Mouse (Mus musculus) T-helper 2 cell (primary cell): ENCODE data around the gene Slc5a4a.

Experiments
- in situ Hi-C: fragments of 300-600 bp; cut with MboI, MseI; formaldehyde crosslinking; loops from one replicate; pipeline ENCODE4 v1.15.1; 2025; ENCODE audit warnings: high pct_unique_total_duplicates

Slc5a4a gene

GRCm38 (mm10) chr10:76147278-76147677 lies at the start of gene Slc5a4a:
Gene Slc5a4a, plus strand, starts transcription at chr10:76147451.
- in situ Hi-C loops, result no loop called here

DNA sequence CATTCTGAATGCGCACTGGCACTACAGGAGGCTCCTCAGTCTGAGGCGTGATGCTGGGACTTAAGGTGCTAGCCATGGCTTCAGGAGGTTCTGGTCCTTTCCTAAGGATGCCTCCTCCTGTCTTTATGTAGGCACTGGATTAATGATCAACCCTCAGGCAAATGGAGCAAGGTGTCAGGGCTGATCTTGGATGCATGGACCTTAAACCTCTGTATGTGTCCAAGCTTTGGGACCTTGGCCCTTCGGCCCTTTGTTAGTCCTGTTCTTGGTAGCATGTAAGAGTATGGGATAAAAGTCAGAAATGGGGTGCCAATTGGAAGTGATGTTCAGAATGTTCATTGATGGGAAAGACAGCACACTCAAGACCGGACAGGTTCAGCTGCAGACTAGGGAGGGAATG lies 36.4 kb upstream of the Slc5a4a start, which contains the start of gene Slc5a4b:
Slc5a4b (minus strand) TSS at position 101 of the 400 bp plus-strand sequence.
- in situ Hi-C loops, result loop anchor here (10.0 kb wide), 1 partner anchor 136 kb away; no protein-coding TSS in a partner anchor

DNA sequence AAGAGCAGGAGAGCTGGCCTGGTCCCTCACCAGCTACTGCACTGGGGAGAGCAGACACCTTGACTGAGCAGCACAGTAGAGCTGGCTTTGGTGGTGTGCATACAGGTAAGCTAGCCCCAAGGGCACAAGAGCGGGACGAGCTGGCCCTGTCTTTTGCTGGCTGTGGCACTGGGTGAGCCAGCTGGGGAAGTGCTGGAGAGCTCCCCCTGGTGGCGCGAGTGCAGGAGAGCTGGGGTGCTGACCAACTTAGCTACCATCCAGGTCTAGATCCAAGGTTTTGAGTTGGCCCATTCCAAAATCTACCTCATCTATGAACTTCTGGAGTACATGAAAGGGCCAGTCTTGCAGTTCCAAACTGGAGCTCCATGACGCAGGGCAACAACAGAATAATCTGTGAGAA lies 29.3 kb upstream of the Slc5a4a start:
- in situ Hi-C loops, result loop anchor here (10.0 kb wide), 1 partner anchor 143 kb away; no protein-coding TSS in a partner anchor

GRCm38 (mm10) chr10:76118741-76119140 lies 28.5 kb upstream of the Slc5a4a start:
- in situ Hi-C loops, result loop anchor here (10.0 kb wide), 1 partner anchor 144 kb away; no protein-coding TSS in a partner anchor

- in situ Hi-C loops, result no loop called here
Observed at GRCm38 (mm10) chr10:76120124-76120711, 27.0 kb upstream of the Slc5a4a start.

DNA sequence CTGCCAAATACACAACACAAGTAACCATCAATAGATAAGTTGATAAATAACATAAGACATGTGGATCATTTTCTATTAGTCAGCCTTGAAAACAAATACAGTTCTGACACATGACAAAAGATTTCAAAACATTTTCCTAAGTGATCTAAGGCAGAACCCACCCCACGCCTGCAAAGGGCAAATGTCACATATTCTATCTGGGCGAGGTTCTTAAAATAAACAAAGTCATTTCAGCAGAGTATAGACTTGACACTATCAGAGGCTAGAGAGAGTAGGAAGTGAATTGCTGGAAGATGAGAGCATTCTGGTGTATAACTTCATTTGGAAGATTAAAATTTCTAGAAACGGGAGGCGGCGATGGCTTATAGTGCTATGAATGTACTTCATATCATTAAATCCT lies 25.8 kb upstream of the Slc5a4a start:
- in situ Hi-C loops, result no loop called here

DNA sequence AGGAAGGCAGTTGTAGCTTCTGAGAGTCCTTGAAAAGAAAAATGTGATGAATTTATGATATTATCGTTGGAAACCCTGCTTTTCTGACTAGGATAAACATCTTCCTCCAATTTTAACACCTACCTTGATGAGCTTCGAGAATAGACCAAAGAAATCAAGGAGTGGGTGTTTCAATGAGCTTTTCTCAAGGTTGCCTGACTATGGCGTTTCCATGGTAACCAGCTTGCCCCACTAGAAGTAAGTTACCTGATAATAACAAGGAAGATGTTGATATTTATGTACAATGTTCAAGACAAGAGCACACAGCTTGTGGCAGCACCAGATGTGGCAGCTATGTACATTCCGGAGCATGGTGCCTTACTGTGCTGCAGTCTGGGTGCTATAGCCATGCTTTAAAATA lies 14.7 kb upstream of the Slc5a4a start:
- in situ Hi-C loops, result no loop called here

DNA sequence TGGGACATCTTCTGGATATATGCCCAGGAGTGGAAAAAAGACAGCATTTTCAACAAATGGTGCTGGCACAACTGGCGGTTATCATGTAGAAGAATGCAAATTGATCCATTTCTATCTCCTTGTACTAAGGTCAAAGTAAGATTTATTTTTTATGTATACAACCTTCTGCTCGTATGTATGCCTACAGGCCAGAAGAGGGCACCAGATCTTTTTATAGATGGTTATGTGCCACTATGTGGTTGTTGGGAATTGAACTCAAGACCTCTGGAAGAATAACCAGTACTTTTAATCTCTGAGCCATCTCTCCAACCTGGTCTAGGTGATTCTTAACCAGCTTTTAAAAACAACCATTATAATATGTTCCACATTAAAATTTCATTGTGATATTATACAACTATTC lies 10.9 kb upstream of the Slc5a4a start:
- in situ Hi-C loops, result no loop called here

DNA sequence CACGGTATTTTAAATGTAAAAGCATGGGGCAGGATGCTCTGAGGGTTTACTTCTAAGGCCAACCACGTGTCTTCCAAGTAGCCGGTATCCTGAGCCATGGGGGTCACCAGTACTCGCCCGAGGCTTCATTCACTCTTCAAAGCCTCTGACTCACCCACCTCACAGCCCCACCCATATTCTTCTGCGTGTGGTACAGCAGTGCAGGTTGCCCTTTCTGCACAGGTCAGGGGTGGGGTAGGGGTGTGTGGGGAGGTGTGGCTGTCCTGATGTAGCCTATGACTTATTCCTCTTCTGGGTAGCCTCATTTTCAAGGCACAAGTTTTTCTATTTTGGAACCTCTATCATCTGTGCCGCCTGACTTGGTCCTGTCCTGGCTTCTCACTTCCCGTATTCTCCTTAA lies 405 bp upstream of the Slc5a4a start:
- in situ Hi-C loops, result no loop called here

DNA sequence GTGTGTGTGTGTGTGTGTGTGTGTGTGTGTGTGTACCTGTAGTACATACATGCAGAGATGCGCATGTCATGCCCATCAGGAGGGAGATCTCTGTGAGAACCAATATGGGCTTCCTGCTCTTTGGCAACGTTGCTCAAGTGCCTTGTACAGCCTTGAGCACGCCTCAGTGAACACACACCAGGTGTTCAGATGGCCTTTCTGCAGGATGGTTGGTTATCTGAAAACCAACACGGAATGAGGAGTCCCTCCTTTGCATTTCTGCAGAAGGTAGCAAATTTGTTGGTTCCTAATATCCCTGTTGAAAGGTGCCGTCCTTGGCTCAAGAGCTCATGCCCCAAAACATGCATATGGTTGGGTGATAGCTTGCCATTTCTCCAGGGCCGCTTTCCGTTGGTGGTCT lies 8.7 kb downstream of the Slc5a4a start:
- in situ Hi-C loops, result no loop called here

DNA sequence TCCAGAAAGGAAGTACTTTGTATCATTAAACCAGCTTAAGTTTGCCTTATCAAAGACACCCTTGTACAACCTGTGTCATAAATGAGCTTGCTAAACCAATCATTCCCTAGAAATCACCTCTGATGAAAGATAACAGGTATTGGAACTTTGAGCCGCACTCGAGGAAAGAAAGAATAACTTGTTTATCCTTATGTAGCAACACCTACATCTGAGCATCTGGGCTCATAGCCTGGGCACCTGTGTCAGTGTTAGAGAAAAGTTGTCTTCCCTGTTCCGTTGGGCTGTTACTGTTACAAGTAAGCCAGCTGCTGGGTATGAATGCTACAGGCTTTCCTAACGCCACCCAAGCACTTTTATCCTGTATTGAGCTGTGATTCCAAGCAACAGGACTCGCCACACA lies 10.3 kb downstream of the Slc5a4a start:
- in situ Hi-C loops, result no loop called here

- in situ Hi-C loops, result no loop called here
Observed at GRCm38 (mm10) chr10:76158009-76158408, 10.8 kb downstream of the Slc5a4a start.

- in situ Hi-C loops, result no loop called here
Observed at GRCm38 (mm10) chr10:76174899-76175298, 27.6 kb downstream of the Slc5a4a start.

DNA sequence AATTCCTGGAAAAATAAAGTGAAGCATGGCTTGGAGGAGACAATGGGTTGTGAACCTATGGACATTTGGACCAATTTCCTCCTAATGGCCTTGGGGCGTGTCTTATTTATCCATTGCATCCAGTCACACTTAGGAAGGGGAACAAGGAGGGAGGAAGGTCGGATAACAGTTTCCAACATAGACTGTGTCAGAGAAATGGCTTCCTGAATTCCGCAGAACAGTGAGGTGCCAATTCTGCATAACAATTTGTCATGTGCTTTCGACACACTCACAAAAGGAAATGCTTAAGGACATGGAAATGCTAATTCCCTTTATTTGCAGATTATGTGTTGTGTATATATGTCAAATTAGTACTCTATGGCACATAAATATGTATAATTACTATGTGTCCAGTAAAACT lies 38.0 kb downstream of the Slc5a4a start:
- in situ Hi-C loops, result no loop called here

DNA sequence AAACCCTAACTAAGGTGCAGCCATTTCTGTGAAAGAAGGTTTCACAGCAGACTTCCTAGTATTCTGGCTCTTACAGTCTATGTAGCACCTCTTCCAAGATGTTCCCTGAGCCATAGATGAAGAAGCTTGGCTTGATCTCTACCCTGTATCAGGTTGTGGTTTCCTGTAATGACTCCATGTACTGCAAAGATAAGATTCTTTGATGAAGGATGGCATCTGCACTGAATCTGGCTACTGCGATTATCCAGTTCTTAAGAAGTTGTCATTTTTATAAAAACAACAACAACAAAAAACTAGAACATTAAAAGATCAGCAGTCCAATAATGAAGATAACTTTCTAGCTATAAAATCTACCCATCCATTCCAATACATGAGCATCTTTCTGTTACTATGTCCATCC lies 40.8 kb downstream of the Slc5a4a start:
- in situ Hi-C loops, result no loop called here

- in situ Hi-C loops, result no loop called here
Observed at GRCm38 (mm10) chr10:76201416-76201815, 54.2 kb downstream of the Slc5a4a start.

DNA sequence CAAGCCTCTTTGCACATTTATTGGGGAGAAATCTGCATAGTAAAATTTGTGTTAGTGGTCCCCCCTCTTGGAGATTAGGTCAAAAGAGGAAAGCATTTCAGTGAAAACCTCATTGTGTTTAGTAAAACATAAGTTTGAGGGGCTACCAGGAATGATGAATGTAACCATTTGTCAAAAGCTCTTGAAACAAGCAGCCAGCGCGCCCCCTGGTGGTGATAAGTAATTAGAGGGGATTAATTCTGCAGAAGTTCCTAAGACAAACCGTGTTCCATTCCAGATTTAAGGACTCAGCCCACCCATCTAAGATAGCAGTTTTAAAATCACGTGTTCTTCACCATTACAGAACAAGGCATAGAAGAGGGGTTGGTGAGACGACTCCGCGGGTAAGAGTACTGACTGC lies 54.7 kb downstream of the Slc5a4a start:
- in situ Hi-C loops, result no loop called here

DNA sequence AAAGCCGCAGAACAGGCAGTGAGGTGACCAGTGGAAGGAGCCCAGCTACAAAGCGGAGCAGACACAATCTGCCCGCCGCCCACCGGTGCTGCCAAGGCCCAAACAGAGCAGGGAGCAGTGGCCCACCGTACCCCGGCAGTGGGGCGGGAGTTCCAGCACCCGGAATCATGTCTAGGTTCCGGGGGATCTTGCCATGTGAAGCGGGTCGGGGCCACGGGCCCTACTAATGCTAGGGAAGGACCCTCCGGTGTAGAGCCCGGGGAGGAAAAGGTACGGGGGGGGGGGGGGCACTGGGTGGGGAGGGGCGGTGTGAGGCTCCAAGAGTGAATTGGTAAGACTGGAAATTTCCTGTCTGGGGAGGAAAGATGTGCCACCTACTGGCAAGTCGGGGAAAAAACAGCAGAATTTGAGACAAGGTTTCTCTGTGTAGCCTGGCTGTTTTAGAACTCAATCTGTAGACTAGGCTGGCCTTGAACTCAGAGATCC lies 56.6 kb downstream of the Slc5a4a start:
- in situ Hi-C loops, result no loop called here

DNA sequence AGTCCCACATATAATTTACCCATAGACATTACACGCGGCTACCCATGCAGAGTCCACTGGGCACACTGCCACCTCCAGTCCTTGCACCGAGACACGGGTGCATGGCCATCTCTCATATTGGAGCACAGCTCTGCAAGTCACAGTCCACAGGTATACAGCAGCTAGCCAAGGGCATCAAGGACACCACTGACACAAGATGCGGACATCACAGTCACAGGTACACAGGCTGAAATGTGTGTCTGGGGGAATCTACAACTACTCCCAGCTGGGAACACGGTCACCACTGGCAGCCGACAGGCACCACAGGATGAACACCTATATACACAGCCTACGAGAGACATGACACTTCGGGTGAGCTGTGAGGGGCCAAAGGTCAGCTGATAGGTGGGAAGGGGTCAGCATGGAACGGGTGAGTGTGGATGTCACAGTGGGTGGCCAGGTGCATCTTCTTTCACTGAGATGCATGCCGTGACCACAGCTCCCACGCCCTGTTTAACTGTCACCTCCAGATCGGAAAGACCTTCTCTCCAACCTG lies 60.1 kb downstream of the Slc5a4a start:
- in situ Hi-C loops, result loop anchor here (5.0 kb wide), 1 partner anchor 80 kb away; no protein-coding TSS in a partner anchor

DNA sequence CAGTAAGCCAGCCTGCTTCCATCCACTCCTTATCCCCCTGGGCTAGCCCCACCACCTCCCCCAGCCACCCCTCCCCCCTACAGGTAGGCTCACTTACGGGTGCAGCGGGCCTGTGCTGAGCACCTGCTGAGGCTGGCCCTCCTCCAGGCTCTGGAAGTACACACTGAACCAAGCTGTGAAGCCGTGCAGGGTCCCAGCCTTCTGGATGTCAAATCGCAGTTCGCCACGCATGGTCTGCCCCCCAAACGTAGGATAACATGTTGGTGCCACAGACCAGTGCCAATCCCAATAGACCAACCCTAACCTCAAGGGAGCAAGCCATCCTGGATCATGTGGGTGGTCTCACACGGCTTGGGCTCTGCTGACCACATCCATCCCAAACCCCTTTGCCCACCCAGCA lies 62.0 kb downstream of the Slc5a4a start:
- in situ Hi-C loops, result loop anchor here (5.0 kb wide), 1 partner anchor 82 kb away; no protein-coding TSS in a partner anchor

DNA sequence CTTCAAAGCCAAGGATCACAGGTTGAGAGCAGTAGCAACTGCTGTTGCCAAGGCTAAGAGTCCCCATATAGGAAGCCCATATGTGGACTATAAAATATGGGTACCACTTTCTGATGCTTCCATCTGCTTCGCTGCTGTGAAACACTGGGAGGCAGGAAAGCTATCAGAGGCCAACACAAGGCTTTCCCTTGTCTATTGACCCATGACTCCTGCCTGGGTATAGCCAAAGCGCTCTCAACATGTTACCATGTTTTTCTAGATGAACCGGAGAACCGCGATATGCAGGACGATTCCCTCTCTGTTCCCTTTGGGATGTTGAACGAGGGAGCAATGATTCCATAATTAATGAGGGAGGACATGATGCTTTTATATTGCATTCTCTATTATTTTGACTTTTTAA lies 63.6 kb downstream of the Slc5a4a start:
- in situ Hi-C loops, result no loop called here

DNA sequence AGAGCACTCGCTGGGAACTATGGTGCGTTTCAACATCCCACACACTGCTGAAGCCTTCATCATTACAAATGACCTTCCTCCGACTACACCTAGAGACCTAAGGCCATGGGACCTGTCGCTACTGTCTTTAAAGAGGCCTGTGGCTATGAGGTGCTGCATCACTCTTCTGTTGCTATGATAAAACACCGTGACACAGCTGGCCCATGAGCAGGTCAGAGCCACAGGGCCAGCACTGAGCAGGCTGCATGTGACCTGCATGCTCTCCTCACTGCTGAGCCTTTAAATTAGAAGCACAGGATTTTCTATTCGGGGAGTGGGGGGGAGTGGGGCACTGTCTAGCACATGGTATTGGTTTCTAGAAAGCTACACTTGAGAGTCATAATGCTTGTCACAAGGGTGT lies 64.9 kb downstream of the Slc5a4a start:
- in situ Hi-C loops, result no loop called here

DNA sequence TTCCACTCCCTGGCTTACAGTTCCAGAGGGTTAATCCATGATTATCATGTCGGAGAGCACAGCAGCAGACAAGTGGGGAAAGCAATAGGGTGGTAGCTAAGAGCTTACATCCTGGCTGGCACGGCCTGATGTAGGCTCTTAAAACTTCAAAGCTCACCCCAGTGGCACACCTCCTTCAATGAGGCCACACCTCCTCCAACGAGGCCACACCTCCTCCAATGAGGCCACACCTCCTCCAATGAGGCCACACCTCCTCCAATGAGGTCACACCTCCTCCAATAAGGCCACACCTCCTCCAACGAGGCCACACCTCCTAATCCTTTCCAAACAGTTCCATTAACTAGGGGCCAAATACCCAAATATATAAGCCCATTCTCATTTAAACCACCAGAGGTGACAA lies 66.9 kb downstream of the Slc5a4a start:
- in situ Hi-C loops, result no loop called here
